Mouse (Mus musculus): ENCODE measurements around the gene Il1rl1. TPM values are rescaled to one million over a fixed set of nuclear protein-coding genes. Genes with fewer than 3 reads are reported as not detected.

The Il1rl1 gene
- polyA plus RNA-seq, 1 experiment from 2014 or later = 0.36 TPM

DNA sequence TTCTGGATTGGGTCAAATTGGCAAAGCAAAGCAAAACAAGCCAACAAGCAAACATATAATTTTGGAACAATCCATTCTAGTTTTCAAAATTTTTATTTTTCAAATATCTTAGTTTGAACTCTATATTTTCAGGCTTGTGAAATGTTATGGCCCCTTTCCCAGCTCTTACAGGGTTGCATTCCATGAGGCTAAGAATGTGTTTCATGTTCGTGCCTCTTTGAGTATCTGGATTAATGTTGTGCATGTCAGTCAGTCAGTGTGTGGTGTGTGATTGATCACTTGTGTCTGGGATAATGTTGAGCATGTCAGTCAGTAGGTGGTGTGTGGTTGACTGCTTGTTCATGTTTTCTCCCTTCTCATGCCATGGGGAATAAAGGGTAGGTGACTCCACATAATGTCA is 1.5 kb upstream of the Il1rl1 start:
- no peak for ATAC-seq (ENCODE audit: low FRiP score)
- H3K9me3 ChIP-seq (ENCODE audit: control insufficient read depth, low read length) = no peaks in the 10 kb centered on the region
- H3K4me2 ChIP-seq (replicated peaks; ENCODE audit: low read depth, low read length) = no peak overlapping the region
- no peak overlapping the region for H3K27ac ChIP-seq (ENCODE audit: low read depth, low read length)
- WGBS = 85% methylated on average over 1 of the region's 1 CpGs
- no peaks in the 10 kb centered on the region for H3K36me3 ChIP-seq (ENCODE audit: control insufficient read depth, insufficient read depth, low read length)
- no peaks in the 10 kb centered on the region for H3K27me3 ChIP-seq (ENCODE audit: control insufficient read depth, insufficient read depth, low read length)
- DNase-seq (ENCODE audit: low spot score) = no peak
- H3K4me1 ChIP-seq (replicated peaks; ENCODE audit: control insufficient read depth, insufficient read depth, low read length) = no peaks in the 10 kb centered on the region
- no peak overlapping the region for H3K4me3 ChIP-seq (ENCODE audit: low read depth, low read length)
- no peak overlapping the region for H3K9ac ChIP-seq (ENCODE audit: low read depth, low read length)

DNA sequence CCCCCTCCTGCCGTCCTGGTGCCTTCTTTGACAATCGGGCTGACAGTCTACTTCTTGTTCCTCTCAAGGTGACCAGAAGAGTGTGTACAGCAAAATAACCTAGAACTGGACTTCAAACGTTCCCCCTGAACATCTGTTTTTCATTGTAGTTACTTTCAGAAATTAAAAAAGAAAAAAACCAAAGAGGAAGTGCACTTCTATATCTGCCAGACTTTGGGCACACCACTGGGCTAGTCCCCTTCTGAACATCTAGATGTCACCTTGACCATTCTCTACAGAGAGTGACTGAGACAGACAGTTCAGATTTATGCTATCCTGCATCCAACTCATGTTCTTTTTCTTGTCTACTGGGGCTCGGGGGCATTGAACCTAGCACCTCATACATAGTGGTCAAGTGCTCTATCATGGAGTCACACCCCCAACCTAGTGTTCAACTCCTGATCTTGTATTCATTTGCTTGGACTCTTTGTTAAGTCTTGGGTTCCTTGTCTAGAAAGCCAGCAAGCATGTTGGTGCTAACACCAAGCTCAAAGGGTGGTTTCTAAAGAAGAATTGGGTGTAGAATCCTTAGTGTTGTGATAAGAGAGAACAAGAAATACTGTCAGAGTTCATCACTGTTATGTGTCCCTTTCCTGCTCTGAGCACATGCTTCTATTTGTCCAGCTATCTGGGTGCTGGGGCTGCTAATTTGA is 919 bp downstream of the Il1rl1 start:
- DNase-seq (ENCODE audit: low spot score) = no peak
- H3K9ac ChIP-seq (ENCODE audit: low read depth, low read length) = no peak overlapping the region
- H3K4me3 ChIP-seq (ENCODE audit: low read depth, low read length) = no peak overlapping the region
- H3K9me3 ChIP-seq (ENCODE audit: control insufficient read depth, low read length) = no peaks in the 10 kb centered on the region
- no peaks in the 10 kb centered on the region for H3K27me3 ChIP-seq (ENCODE audit: control insufficient read depth, insufficient read depth, low read length)
- no peaks in the 10 kb centered on the region for H3K36me3 ChIP-seq (ENCODE audit: control insufficient read depth, insufficient read depth, low read length)
- WGBS = 90% methylated on average over 4 of the region's 4 CpGs
- no peak for ATAC-seq (ENCODE audit: low FRiP score)
- H3K27ac ChIP-seq (ENCODE audit: low read depth, low read length) = no peak overlapping the region
- H3K4me1 ChIP-seq (replicated peaks; ENCODE audit: control insufficient read depth, insufficient read depth, low read length) = no peaks in the 10 kb centered on the region
- H3K4me2 ChIP-seq (replicated peaks; ENCODE audit: low read depth, low read length) = no peak overlapping the region

- DNase-seq (ENCODE audit: low spot score) (no peak), ATAC-seq (ENCODE audit: low FRiP score) (no peak)
- Histone ChIP-seq H3K4me3 (ENCODE audit: low read depth, low read length) (no peak overlapping the region), H3K4me1 (replicated peaks; ENCODE audit: control insufficient read depth, insufficient read depth, low read length) (no peaks in the 10 kb centered on the region), H3K9me3 (ENCODE audit: control insufficient read depth, low read length) (no peaks in the 10 kb centered on the region), H3K9ac (ENCODE audit: low read depth, low read length) (no peak overlapping the region), H3K27me3 (ENCODE audit: control insufficient read depth, insufficient read depth, low read length) (no peaks in the 10 kb centered on the region), H3K27ac (ENCODE audit: low read depth, low read length) (no peak overlapping the region), H3K36me3 (ENCODE audit: control insufficient read depth, insufficient read depth, low read length) (no peaks in the 10 kb centered on the region), H3K4me2 (replicated peaks; ENCODE audit: low read depth, low read length) (no peak overlapping the region)
- 87% methylated on average over 2 of the region's 2 CpGs for WGBS
Observed at GRCm38 (mm10) chr1:40432169-40432568, 2.8 kb downstream of the Il1rl1 start.

GRCm38 (mm10) chr1:40435936-40436335 is 6.6 kb downstream of the Il1rl1 start:
- no peak for ATAC-seq (ENCODE audit: low FRiP score)
- Histone ChIP-seq H3K27me3 (ENCODE audit: control insufficient read depth, insufficient read depth, low read length) (no peaks in the 10 kb centered on the region), H3K36me3 (ENCODE audit: control insufficient read depth, insufficient read depth, low read length) (no peaks in the 10 kb centered on the region), H3K9me3 (ENCODE audit: control insufficient read depth, low read length) (no peaks in the 10 kb centered on the region), H3K4me2 (replicated peaks; ENCODE audit: low read depth, low read length) (no peak overlapping the region), H3K27ac (ENCODE audit: low read depth, low read length) (no peak overlapping the region), H3K4me3 (ENCODE audit: low read depth, low read length) (no peak overlapping the region), H3K4me1 (replicated peaks; ENCODE audit: control insufficient read depth, insufficient read depth, low read length) (no peaks in the 10 kb centered on the region), H3K9ac (ENCODE audit: low read depth, low read length) (no peak overlapping the region)
- DNase-seq (ENCODE audit: low spot score) = no peak
- 80% methylated on average over 3 of the region's 3 CpGs for WGBS

GRCm38 (mm10) chr1:40437340-40437739 is 8.0 kb downstream of the Il1rl1 start:
- Histone ChIP-seq H3K36me3 (ENCODE audit: control insufficient read depth, insufficient read depth, low read length) (no peaks in the 10 kb centered on the region), H3K4me1 (replicated peaks; ENCODE audit: control insufficient read depth, insufficient read depth, low read length) (no peaks in the 10 kb centered on the region)

DNA sequence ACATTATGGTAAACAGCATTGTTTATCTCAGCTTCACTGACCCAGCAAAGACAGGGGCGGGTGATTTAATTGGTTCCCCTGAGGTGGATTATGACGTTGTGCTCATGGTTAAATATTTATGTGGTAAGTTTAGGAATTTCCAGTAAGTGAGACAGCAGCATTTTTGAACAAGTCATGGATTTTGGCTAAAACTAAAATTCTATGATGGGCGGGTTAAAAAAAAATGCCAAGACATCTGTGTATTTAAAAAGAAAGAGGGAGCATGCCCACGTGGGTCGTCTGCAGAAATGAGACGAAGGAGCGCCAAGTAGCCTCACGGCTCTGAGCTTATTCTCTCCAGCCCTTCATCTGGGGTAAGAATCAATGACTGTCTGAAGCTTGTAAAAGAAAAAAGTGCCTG is 10.1 kb downstream of the Il1rl1 start:
- 87% methylated on average over 8 of the region's 8 CpGs for WGBS
- no peak overlapping the region for H3K4me2 ChIP-seq (replicated peaks; ENCODE audit: low read depth, low read length)
- no peaks in the 10 kb centered on the region for H3K36me3 ChIP-seq (ENCODE audit: control insufficient read depth, insufficient read depth, low read length)
- H3K27me3 ChIP-seq (ENCODE audit: control insufficient read depth, insufficient read depth, low read length) = no peaks in the 10 kb centered on the region
- no peak overlapping the region for H3K4me3 ChIP-seq (ENCODE audit: low read depth, low read length)
- H3K4me1 ChIP-seq (replicated peaks; ENCODE audit: control insufficient read depth, insufficient read depth, low read length) = no peaks in the 10 kb centered on the region
- ATAC-seq (ENCODE audit: low FRiP score) (no peak), DNase-seq (ENCODE audit: low spot score) (no peak)
- no peaks in the 10 kb centered on the region for H3K9me3 ChIP-seq (ENCODE audit: control insufficient read depth, low read length)
- no peak overlapping the region for H3K9ac ChIP-seq (ENCODE audit: low read depth, low read length)
- H3K27ac ChIP-seq (ENCODE audit: low read depth, low read length) = no peak overlapping the region

More at GRCm38 (mm10) chr1:40437340-40437739, 8.0 kb downstream of the Il1rl1 start:
- Histone ChIP-seq H3K4me3 (ENCODE audit: low read depth, low read length) (no peak overlapping the region), H3K9ac (ENCODE audit: low read depth, low read length) (no peak overlapping the region), H3K9me3 (ENCODE audit: control insufficient read depth, low read length) (no peaks in the 10 kb centered on the region), H3K27ac (ENCODE audit: low read depth, low read length) (no peak overlapping the region), H3K27me3 (ENCODE audit: control insufficient read depth, insufficient read depth, low read length) (no peaks in the 10 kb centered on the region), H3K4me2 (replicated peaks; ENCODE audit: low read depth, low read length) (no peak overlapping the region)
- no peak for ATAC-seq (ENCODE audit: low FRiP score)
- DNase-seq (ENCODE audit: low spot score) = no peak
- 89% methylated on average over 2 of the region's 2 CpGs for WGBS

DNA sequence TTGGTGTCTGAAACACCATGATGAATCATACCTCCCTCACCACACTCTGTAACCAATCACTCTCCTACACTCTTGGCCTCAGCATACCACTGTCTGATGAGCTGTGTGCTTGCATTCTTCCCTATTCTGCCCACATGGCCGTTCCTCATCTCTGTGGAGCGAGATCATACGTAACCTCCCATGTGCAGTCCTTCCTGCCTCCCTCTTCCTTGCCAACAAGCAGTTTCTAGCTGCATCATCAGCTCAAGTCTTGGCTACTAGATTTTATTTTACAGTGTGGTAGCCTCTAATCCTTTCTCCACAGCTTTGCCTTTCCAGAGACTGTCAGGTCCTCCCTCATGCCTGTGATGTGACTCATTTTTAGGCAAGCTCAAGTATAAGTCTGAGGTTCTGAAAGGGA is 15.4 kb downstream of the Il1rl1 start:
- no peaks in the 10 kb centered on the region for H3K27me3 ChIP-seq (ENCODE audit: control insufficient read depth, insufficient read depth, low read length)
- ATAC-seq (ENCODE audit: low FRiP score) = no peak
- no peaks in the 10 kb centered on the region for H3K9me3 ChIP-seq (ENCODE audit: control insufficient read depth, low read length)
- H3K4me3 ChIP-seq (ENCODE audit: low read depth, low read length) = no peak overlapping the region
- WGBS = 91% methylated on average over 3 of the region's 3 CpGs
- H3K36me3 ChIP-seq (ENCODE audit: control insufficient read depth, insufficient read depth, low read length) = no peaks in the 10 kb centered on the region
- no peaks in the 10 kb centered on the region for H3K4me1 ChIP-seq (replicated peaks; ENCODE audit: control insufficient read depth, insufficient read depth, low read length)
- DNase-seq (ENCODE audit: low spot score) = no peak
- no peak overlapping the region for H3K9ac ChIP-seq (ENCODE audit: low read depth, low read length)
- H3K27ac ChIP-seq (ENCODE audit: low read depth, low read length) = no peak overlapping the region
- H3K4me2 ChIP-seq (replicated peaks; ENCODE audit: low read depth, low read length) = no peak overlapping the region

- H3K27me3 ChIP-seq (ENCODE audit: control insufficient read depth, insufficient read depth, low read length) = no peaks in the 10 kb centered on the region
- no peak within 1 kb of the TSS for H3K4me3 ChIP-seq (ENCODE audit: low read depth, low read length)
- no peak within 1 kb of the TSS for H3K4me2 ChIP-seq (replicated peaks; ENCODE audit: low read depth, low read length)
- 45% methylated on average over 20 of the region's 20 CpGs for WGBS
- no peaks in the 10 kb centered on the region for H3K9me3 ChIP-seq (ENCODE audit: control insufficient read depth, low read length)
- no peaks in the 10 kb centered on the region for H3K4me1 ChIP-seq (replicated peaks; ENCODE audit: control insufficient read depth, insufficient read depth, low read length)
- no peaks in the 10 kb centered on the region for H3K36me3 ChIP-seq (ENCODE audit: control insufficient read depth, insufficient read depth, low read length)
- no peak within 1 kb of the TSS for H3K9ac ChIP-seq (ENCODE audit: low read depth, low read length)
- ATAC-seq (ENCODE audit: low FRiP score) (no peak), DNase-seq (ENCODE audit: low spot score) (no peak)
- no peak within 1 kb of the TSS for H3K27ac ChIP-seq (ENCODE audit: low read depth, low read length)
Observed at GRCm38 (mm10) chr1:40465477-40466430, 36.4 kb downstream of the Il1rl1 start, which contains the start of gene Il18r1. Gene Il18r1 (plus strand): TSS chr1:40465552.
